Mouse (Mus musculus): ENCODE measurements around the gene Atp6v0e2.

DNA sequence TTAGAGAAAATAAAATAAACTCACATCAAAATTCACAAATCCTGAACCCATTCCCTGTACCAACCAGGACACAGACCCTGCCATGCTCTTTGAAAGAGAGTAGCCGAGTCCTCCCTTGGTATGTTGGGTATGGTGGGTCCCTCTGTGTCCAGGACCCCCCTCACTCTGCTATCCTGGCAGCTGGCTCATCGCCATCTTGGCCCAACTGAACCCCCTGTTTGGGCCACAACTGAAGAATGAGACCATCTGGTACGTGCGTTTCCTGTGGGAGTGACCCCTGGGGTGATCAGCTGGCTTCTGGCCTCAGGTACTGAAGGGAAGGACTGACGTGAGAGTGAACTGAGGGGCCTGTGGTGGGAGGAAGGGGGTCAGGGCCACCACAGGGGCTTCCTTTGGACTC is 2.4 kb downstream of the Atp6v0e2 start:
- no peak for TF ChIP-seq CTCF (IDR thresholded peaks at IDR 0.05; ENCODE audit: borderline replicate concordance, insufficient read depth, low read depth, low read length)
- TF ChIP-seq POLR2A (IDR thresholded peaks at IDR 0.05; ENCODE audit: borderline replicate concordance, insufficient read depth, low read length) = no peak

Data from cerebellum, adult 2 months (tissue).